Mouse (Mus musculus) subcutaneous adipose tissue, adult 2 months (tissue): Measurements from ENCODE around the gene Olfr785. TPM values are rescaled to one million over a fixed set of nuclear protein-coding genes. Genes with fewer than 3 reads are reported as not detected.

Experiments used
- polyA plus RNA-seq: library from polyadenylated mRNA; depleted of rRNA; stranded (reverse); fragments of >200 nt; gene quantifications from 2 replicates; pipeline ENCODE4 v1.2.3, GENCODE M21; 2012; ENCODE audit warnings: low replicate concordance; rRNA removed

The Olfr785 gene
- not detected in 2 replicates for polyA plus RNA-seq

GRCm38 (mm10) chr10:129405126-129405525, at the start of gene Olfr785:
Gene Olfr785 (plus strand): TSS chr10:129405426.

GRCm38 (mm10) chr10:129383783-129384182, 21.4 kb upstream of the Olfr785 start, which contains the start of gene Olfr784:
Gene Olfr784 (plus strand): TSS chr10:129384083.

GRCm38 (mm10) chr10:129427006-129427405, 21.8 kb downstream of the Olfr785 start, which contains the start of gene Olfr786:
Gene Olfr786 (plus strand): TSS chr10:129427306.

Other genes starting within 250 kb of the Olfr785 start
- not detected in 2 replicates for gene Olfr771, start 240.7 kb upstream of the Olfr785 start, polyA plus RNA-seq
- not detected in 2 replicates for gene Olfr772, start 227.5 kb upstream of the Olfr785 start, polyA plus RNA-seq
- not detected in 2 replicates for gene Olfr773, start 218.0 kb upstream of the Olfr785 start, polyA plus RNA-seq
- not detected in 2 replicates for gene Olfr774, start 169.2 kb upstream of the Olfr785 start, polyA plus RNA-seq
- gene Olfr775, start 157.0 kb upstream of the Olfr785 start, polyA plus RNA-seq = not detected in 2 replicates
- gene Olfr776, start 146.3 kb upstream of the Olfr785 start, polyA plus RNA-seq = not detected in 2 replicates
- gene Olfr777, start 133.9 kb upstream of the Olfr785 start, polyA plus RNA-seq = not detected in 2 replicates
- gene Olfr780, start 87.3 kb upstream of the Olfr785 start, polyA plus RNA-seq = not detected in 2 replicates
- not detected in 2 replicates for gene Olfr781, start 76.6 kb upstream of the Olfr785 start, polyA plus RNA-seq
- not detected in 2 replicates for gene Olfr782, start 56.6 kb upstream of the Olfr785 start, polyA plus RNA-seq
- gene Olfr784, start 21.3 kb upstream of the Olfr785 start, polyA plus RNA-seq = 0.12 TPM in 1 of 2 replicates, not detected in the other
- gene Olfr786, start 21.9 kb downstream of the Olfr785 start, polyA plus RNA-seq = not detected in 2 replicates
- not detected in 2 replicates for gene Olfr787, start 56.4 kb downstream of the Olfr785 start, polyA plus RNA-seq
- gene Olfr788, start 65.6 kb downstream of the Olfr785 start, polyA plus RNA-seq = not detected in 2 replicates
- not detected in 2 replicates for gene Olfr789, start 79.3 kb downstream of the Olfr785 start, polyA plus RNA-seq
- gene Olfr790, start 93.1 kb downstream of the Olfr785 start, polyA plus RNA-seq = not detected in 2 replicates
- not detected in 2 replicates for gene Olfr791, start 116.4 kb downstream of the Olfr785 start, polyA plus RNA-seq
- gene Olfr792, start 133.7 kb downstream of the Olfr785 start, polyA plus RNA-seq = not detected in 2 replicates
- gene Olfr794, start 162.2 kb downstream of the Olfr785 start, polyA plus RNA-seq = not detected in 2 replicates
- gene Olfr796, start 207.1 kb downstream of the Olfr785 start, polyA plus RNA-seq = not detected in 2 replicates
- gene Olfr798, start 222.5 kb downstream of the Olfr785 start, polyA plus RNA-seq = not detected in 2 replicates
- not detected in 2 replicates for gene Olfr799, start 232.1 kb downstream of the Olfr785 start, polyA plus RNA-seq